Mouse (Mus musculus) stomach, postnatal 0 days (tissue): ENCODE data around the gene Rer1.

Source experiments
- CTCF ChIP-seq: IDR thresholded peaks from 2 replicates; pipeline ENCODE4 v1.5.1; 2016; ENCODE audit warnings: antibody characterized with exemption, low read depth, mild to moderate bottlenecking, moderate library complexity
- EP300 ChIP-seq: optimal IDR thresholded peaks from 2 replicates; pipeline ENCODE3; 2016; ENCODE audit warnings: antibody characterized with exemption

DNA sequence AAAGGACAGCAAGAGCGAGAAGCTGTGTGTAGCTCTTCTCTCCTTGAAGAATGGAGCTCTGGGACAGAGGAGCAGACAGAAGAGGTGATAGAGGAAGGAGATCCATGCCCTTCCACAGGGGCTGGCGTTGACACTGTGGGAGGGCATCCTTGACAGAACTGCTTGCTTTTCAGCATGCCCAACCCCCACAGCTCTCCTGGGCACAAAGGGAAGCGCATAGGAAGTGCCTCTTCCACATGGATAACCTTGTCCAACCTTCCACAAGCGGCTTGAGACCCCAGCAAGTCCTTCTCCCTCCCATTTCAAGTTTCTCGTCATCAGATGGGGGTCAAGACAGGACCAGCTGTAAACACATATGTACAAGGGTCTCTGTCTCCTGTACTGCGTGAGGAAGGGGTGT lies 53.1 kb downstream of the Rer1 start:
- TF ChIP-seq CTCF (no peak), EP300 (no peak)
